Mouse (Mus musculus): ENCODE measurements around the gene Atp5s.

The Atp5s gene

GRCm38 (mm10) chr12:69732221-69732620 is 7.5 kb downstream of the Atp5s start:
- no peak for DNase-seq (ENCODE audit: low read depth, low spot score)

- peak; percentile 29 for DNase-seq (ENCODE audit: low read depth, low spot score)
These were observed 8.8 kb downstream of the Atp5s start for GRCm38 (mm10) chr12:69733518-69733917.

GRCm38 (mm10) chr12:69733923-69734322 is 9.2 kb downstream of the Atp5s start:
- no peak for DNase-seq (ENCODE audit: low read depth, low spot score)

- DNase-seq (ENCODE audit: low read depth, low spot score) = no peak
These were observed 17.2 kb downstream of the Atp5s start for GRCm38 (mm10) chr12:69741965-69742364.

GRCm38 (mm10) chr12:69744138-69744537 is 19.4 kb downstream of the Atp5s start:
- no peak for DNase-seq (ENCODE audit: low read depth, low spot score)

GRCm38 (mm10) chr12:69751864-69752341 is 27.2 kb downstream of the Atp5s start:
- DNase-seq (ENCODE audit: low read depth, low spot score) = no peak

- no peak for DNase-seq (ENCODE audit: low read depth, low spot score)
These were observed 29.2 kb downstream of the Atp5s start for GRCm38 (mm10) chr12:69753936-69754335.

- no peak for DNase-seq (ENCODE audit: low read depth, low spot score)
These were observed 31.3 kb downstream of the Atp5s start for GRCm38 (mm10) chr12:69756015-69756414.

GRCm38 (mm10) chr12:69757418-69758141 is 32.8 kb downstream of the Atp5s start:
- DNase-seq (ENCODE audit: low read depth, low spot score) = peak; percentile 54

- DNase-seq (ENCODE audit: low read depth, low spot score) = peak; percentile 37
These were observed 33.8 kb downstream of the Atp5s start for GRCm38 (mm10) chr12:69758221-69759185.

GRCm38 (mm10) chr12:69759267-69759885 is 34.6 kb downstream of the Atp5s start:
- no peak for DNase-seq (ENCODE audit: low read depth, low spot score)

GRCm38 (mm10) chr12:69760014-69760413 is 35.3 kb downstream of the Atp5s start:
- DNase-seq (ENCODE audit: low read depth, low spot score) = no peak

- DNase-seq (ENCODE audit: low read depth, low spot score) = no peak
These were observed 36.1 kb downstream of the Atp5s start for GRCm38 (mm10) chr12:69760743-69761406.

- DNase-seq (ENCODE audit: low read depth, low spot score) = no peak
These were observed 36.9 kb downstream of the Atp5s start for GRCm38 (mm10) chr12:69761603-69762002.

GRCm38 (mm10) chr12:69765543-69765942 is 40.8 kb downstream of the Atp5s start:
- DNase-seq (ENCODE audit: low read depth, low spot score) = no peak

- no peak for DNase-seq (ENCODE audit: low read depth, low spot score)
These were observed 41.6 kb downstream of the Atp5s start for GRCm38 (mm10) chr12:69766185-69766904.

GRCm38 (mm10) chr12:69767476-69768258 is 42.9 kb downstream of the Atp5s start:
- no peak for DNase-seq (ENCODE audit: low read depth, low spot score)

GRCm38 (mm10) chr12:69768841-69769240 is 44.1 kb downstream of the Atp5s start:
- DNase-seq (ENCODE audit: low read depth, low spot score) = no peak

- DNase-seq (ENCODE audit: low read depth, low spot score) = no peak
These were observed 52.0 kb downstream of the Atp5s start for GRCm38 (mm10) chr12:69776607-69777340.
